Mouse (Mus musculus) lung, postnatal 10 days (tissue): ENCODE measurements around the gene Mast1.

Source experiments
- DNase-seq: peaks from one replicate; pipeline ENCODE4 v3.0.0; 2021

Gene Mast1

GRCm38 (mm10) chr8:84973079-84973478, 35.9 kb upstream of the Mast1 start:
- no peak for DNase-seq

- DNase-seq: no peak
These were observed 33.8 kb upstream of the Mast1 start for GRCm38 (mm10) chr8:84970913-84971312.

GRCm38 (mm10) chr8:84970135-84970790, 33.1 kb upstream of the Mast1 start:
- no peak for DNase-seq

- peak; percentile 80 for DNase-seq
These were observed 32.3 kb upstream of the Mast1 start, which contains the start of the genes Gm49661, Prdx2 and Rnaseh2a for GRCm38 (mm10) chr8:84969241-84970134. TSS of gene Gm49661 (minus strand) at chr8:84969433. TSS of gene Prdx2 (plus strand) at chr8:84969587. TSS of gene Rnaseh2a (minus strand) at chr8:84969767.

GRCm38 (mm10) chr8:84968650-84969049, 31.5 kb upstream of the Mast1 start:
- no peak for DNase-seq

- DNase-seq: no peak
These were observed 30.6 kb upstream of the Mast1 start for GRCm38 (mm10) chr8:84967532-84968304.

GRCm38 (mm10) chr8:84966603-84967002, 29.4 kb upstream of the Mast1 start:
- DNase-seq: no peak

GRCm38 (mm10) chr8:84965731-84966291, 28.7 kb upstream of the Mast1 start:
- peak; percentile 98 for DNase-seq

GRCm38 (mm10) chr8:84963952-84964351, 26.8 kb upstream of the Mast1 start:
- no peak for DNase-seq

- no peak for DNase-seq
These were observed 22.7 kb upstream of the Mast1 start for GRCm38 (mm10) chr8:84959811-84960210.

- peak; percentile 78 for DNase-seq
These were observed 19.6 kb upstream of the Mast1 start for GRCm38 (mm10) chr8:84956768-84957167.

- peak; percentile 77 for DNase-seq
These were observed 15.6 kb upstream of the Mast1 start for GRCm38 (mm10) chr8:84952612-84953255.

- DNase-seq: no peak
These were observed 12.6 kb upstream of the Mast1 start for GRCm38 (mm10) chr8:84949753-84950152.

GRCm38 (mm10) chr8:84947241-84947545, 10.0 kb upstream of the Mast1 start:
- peak; percentile 61 for DNase-seq

- DNase-seq: no peak
These were observed 9.5 kb upstream of the Mast1 start, which contains the start of gene Rtbdn for GRCm38 (mm10) chr8:84946528-84947240. TSS of gene Rtbdn (plus strand) at chr8:84946991.

- DNase-seq: no peak
These were observed 8.7 kb upstream of the Mast1 start for GRCm38 (mm10) chr8:84945633-84946527.

GRCm38 (mm10) chr8:84945235-84945632, 8.1 kb upstream of the Mast1 start:
- DNase-seq: no peak

GRCm38 (mm10) chr8:84944478-84945160, 7.5 kb upstream of the Mast1 start:
- DNase-seq: peak; percentile 59

- DNase-seq: no peak
These were observed 6.5 kb upstream of the Mast1 start for GRCm38 (mm10) chr8:84943699-84944098.
